Mouse (Mus musculus) E14TG2a.4 (cell line): ENCODE results near the gene Smim24.

Experiments used
- CTCF ChIP-seq: conservative IDR thresholded peaks from 2 replicates; pipeline ENCODE4 v1.5.1; 2014; ENCODE audit warnings: low read length
- POU5F1 ChIP-seq: IDR thresholded peaks from 2 replicates; pipeline ENCODE4 v1.6.1; 2014; ENCODE audit warnings: low read length, borderline replicate concordance

GRCm38 (mm10) chr10:81408424-81408729 is 15.5 kb downstream of the Smim24 start:
- no peak for TF ChIP-seq CTCF
- TF ChIP-seq POU5F1 = no peak
